Mouse (Mus musculus) heart, embryonic 14.5 days (tissue): Measurements from ENCODE around the gene Ppil3. TPM values are rescaled to one million over a fixed set of nuclear protein-coding genes. Genes with fewer than 3 reads are reported as not detected.

ENCODE experiments used
- ATAC-seq: fragments of 200-750 bp; cut with Nextera tagmentation; 2 replicates; pipeline ENCODE4 v1.8.0; 2017; ENCODE audit warnings: low read depth, moderate TSS enrichment; ENCODE audit not compliant: insufficient number of reproducible peaks, insufficient read depth, low FRiP score
- H3K27ac ChIP-seq, 2 experiments: fragments of 200-500 bp in 1 of 2; fragments of 300-500 bp in 1 of 2; sonication (generic) in 1 of 2; replicated peaks in 1 of 2; 2 replicates each; pipeline ENCODE4 v1.5.1; 2012 to 2014; ENCODE audit warnings: low read depth in 2 of 2, low read length in 2 of 2, control low read depth in 1 of 2, mild to moderate bottlenecking in 1 of 2, mixed read lengths in 1 of 2; ENCODE audit not compliant: control insufficient read depth in 1 of 2, insufficient read depth in 1 of 2
- H3K27me3 ChIP-seq: fragments of 300-500 bp; sonication (generic); 2 replicates; pipeline ENCODE4 v1.6.1; 2014; ENCODE audit warnings: mild to moderate bottlenecking, low read length, control low read depth; ENCODE audit not compliant: control insufficient read depth, insufficient read depth
- H3K36me3 ChIP-seq: fragments of 300-500 bp; sonication (generic); 2 replicates; pipeline ENCODE4 v1.6.1; 2014; ENCODE audit warnings: mild to moderate bottlenecking, control low read depth, low read length, mixed read lengths; ENCODE audit not compliant: control insufficient read depth, insufficient read depth
- H3K4me1 ChIP-seq, 2 experiments: fragments of 200-500 bp in 1 of 2; fragments of 300-500 bp in 1 of 2; sonication (generic) in 1 of 2; 2 replicates each; pipeline ENCODE4 v1.6.1; 2012 to 2014; ENCODE audit warnings: low read length in 2 of 2, control low read depth in 1 of 2, mixed read lengths in 1 of 2; ENCODE audit not compliant: control insufficient read depth in 2 of 2, insufficient read depth in 2 of 2
- H3K4me2 ChIP-seq: fragments of 300-500 bp; sonication (generic); 2 replicates; pipeline ENCODE4 v1.6.1; 2014; ENCODE audit warnings: mild to moderate bottlenecking, low read length
- H3K4me3 ChIP-seq, 2 experiments: fragments of 200-500 bp in 1 of 2; fragments of 300-500 bp in 1 of 2; sonication (generic) in 1 of 2; 2 replicates each; pipeline ENCODE4 v1.5.1; 2012 to 2014; ENCODE audit warnings: low read length in 2 of 2, mild to moderate bottlenecking in 2 of 2, control low read depth in 1 of 2, low read depth in 1 of 2, moderate library complexity in 1 of 2; ENCODE audit not compliant: control insufficient read depth in 1 of 2, insufficient read depth in 1 of 2
- H3K9ac ChIP-seq: fragments of 300-500 bp; sonication (generic); 2 replicates; pipeline ENCODE4 v1.6.1; 2014; ENCODE audit warnings: mild to moderate bottlenecking, low read length
- H3K9me3 ChIP-seq: fragments of 300-500 bp; sonication (generic); 2 replicates; pipeline ENCODE4 v1.6.1; 2016; ENCODE audit warnings: low read length, control low read depth; ENCODE audit not compliant: control insufficient read depth
- WGBS: fragments of 180-500 bp; shearing (Covaris S2); extraction: QIAGEN DNeasy Blood & Tissue Kit; methylation state at CpG from one replicate; pipeline ENCODE4 v1.1.7; 2014; 5-methylcytosine and 5-hydroxymethylcytosine counted together
- polyA plus RNA-seq: library from polyadenylated mRNA; unstranded; fragments of >200 nt; fragmentation: Nextera tagmentation; extraction: Ambion mirVana; gene quantifications from 2 replicates; pipeline ENCODE4 v1.2.1, GENCODE M21; 2014

Ppil3 gene
- polyA plus RNA-seq = 38.5 and 42.2 TPM in 2 replicates

- peak within 1 kb of the TSS; percentile 68 to 73 for H3K4me3 ChIP-seq
- H3K4me1 ChIP-seq = peaks cover 0 to 21% of the 10 kb centered on the region in 2 experiments; a peak in 3 of 4 replicates
- peak; percentile 92 for ATAC-seq
- peak within 1 kb of the TSS; percentile 89 to 91 for H3K27ac ChIP-seq
- no peaks in the 10 kb centered on the region for H3K9me3 ChIP-seq
- H3K36me3 ChIP-seq = peaks cover 34% of the 10 kb centered on the region
- WGBS = under 1% methylated on average over 33 of the region's 33 CpGs
- peak within 1 kb of the TSS; percentile 78 for H3K4me2 ChIP-seq
- H3K9ac ChIP-seq = peak within 1 kb of the TSS; percentile 87
- H3K27me3 ChIP-seq = no peaks in the 10 kb centered on the region
Observed at GRCm38 (mm10) chr1:58445143-58445722, at the start of gene Ppil3, which contains the start of gene Nif3l1. Gene Ppil3, minus strand, starts transcription at chr1:58445486. Gene Nif3l1, plus strand, starts transcription at chr1:58445151.

- H3K9ac ChIP-seq = no peak overlapping the region
- H3K4me2 ChIP-seq = no peak overlapping the region
- no peak for ATAC-seq
- H3K27ac ChIP-seq = no peak overlapping the region
- H3K27me3 ChIP-seq = no peaks in the 10 kb centered on the region
- 90% methylated on average over 4 of the region's 4 CpGs for WGBS
- no peak overlapping the region for H3K4me3 ChIP-seq
- H3K9me3 ChIP-seq = no peaks in the 10 kb centered on the region
- peaks cover 80% of the 10 kb centered on the region for H3K36me3 ChIP-seq
- H3K4me1 ChIP-seq = no peaks in the 10 kb centered on the region
Observed at GRCm38 (mm10) chr1:58482647-58483046, 37.4 kb upstream of the Ppil3 start.

DNA sequence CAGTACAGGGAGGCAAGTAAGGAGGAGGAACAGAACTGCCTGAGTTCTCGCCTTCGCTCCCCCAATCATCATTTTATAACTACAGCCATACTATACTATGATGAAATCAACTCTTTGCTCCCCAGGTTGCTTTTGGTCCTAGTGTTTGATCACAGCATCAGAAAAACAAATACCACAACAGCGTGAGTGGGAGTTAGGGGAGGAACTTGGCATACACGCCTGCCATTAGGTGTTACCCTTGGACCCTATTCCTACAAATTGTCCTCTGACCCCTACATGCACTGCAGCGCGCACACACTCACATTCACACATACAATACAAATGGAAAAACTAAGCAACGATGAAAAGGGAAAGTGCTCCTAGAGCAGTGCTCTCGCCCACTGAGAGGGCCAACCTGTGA is 30.4 kb upstream of the Ppil3 start:
- Histone ChIP-seq H3K9me3 (no peaks in the 10 kb centered on the region), H3K4me2 (no peak overlapping the region), H3K27ac (no peak overlapping the region), H3K27me3 (no peaks in the 10 kb centered on the region), H3K4me3 (no peak overlapping the region), H3K9ac (no peak overlapping the region), H3K36me3 (peaks cover 86% of the 10 kb centered on the region), H3K4me1 (no peaks in the 10 kb centered on the region)
- ATAC-seq = no peak
- 97% methylated on average over 8 of the region's 8 CpGs for WGBS

GRCm38 (mm10) chr1:58465561-58465960 is 20.3 kb upstream of the Ppil3 start:
- no peak overlapping the region for H3K4me3 ChIP-seq
- ATAC-seq = no peak
- 92% methylated on average over 4 of the region's 4 CpGs for WGBS
- no peak overlapping the region for H3K4me2 ChIP-seq
- H3K4me1 ChIP-seq = no peaks in the 10 kb centered on the region
- no peak overlapping the region for H3K9ac ChIP-seq
- no peaks in the 10 kb centered on the region for H3K27me3 ChIP-seq
- no peak overlapping the region for H3K27ac ChIP-seq
- peaks cover 92% of the 10 kb centered on the region for H3K36me3 ChIP-seq
- H3K9me3 ChIP-seq = no peaks in the 10 kb centered on the region

DNA sequence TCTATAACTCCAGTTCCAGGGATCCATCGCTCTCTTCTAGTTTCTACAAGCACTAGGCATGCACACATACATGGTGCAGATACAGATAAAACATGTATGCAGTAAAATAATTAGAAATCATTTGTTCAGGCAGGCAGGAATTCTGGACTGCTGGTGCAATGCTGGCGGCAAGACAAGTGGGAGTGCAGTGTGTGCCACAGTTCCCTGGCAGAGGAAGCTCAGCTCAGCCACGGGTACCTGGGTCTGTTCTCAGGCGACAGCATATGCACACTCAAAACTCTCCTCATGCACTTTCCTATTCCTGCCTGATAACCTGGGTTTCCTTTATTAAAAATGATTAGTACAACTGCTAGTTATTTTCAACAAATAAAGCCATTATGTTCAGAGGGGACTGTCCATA is 19.8 kb upstream of the Ppil3 start:
- H3K9me3 ChIP-seq = no peaks in the 10 kb centered on the region
- H3K4me2 ChIP-seq = no peak overlapping the region
- H3K4me3 ChIP-seq = no peak overlapping the region
- H3K4me1 ChIP-seq = no peaks in the 10 kb centered on the region
- 92% methylated on average over 4 of the region's 4 CpGs for WGBS
- H3K27me3 ChIP-seq = no peaks in the 10 kb centered on the region
- H3K27ac ChIP-seq = no peak overlapping the region
- H3K9ac ChIP-seq = no peak overlapping the region
- ATAC-seq = no peak
- peaks cover 92% of the 10 kb centered on the region for H3K36me3 ChIP-seq

GRCm38 (mm10) chr1:58463935-58464334 is 18.6 kb upstream of the Ppil3 start:
- Histone ChIP-seq H3K4me2 (no peak overlapping the region), H3K4me3 (no peak overlapping the region), H3K9ac (no peak overlapping the region), H3K9me3 (no peaks in the 10 kb centered on the region), H3K27ac (no peak overlapping the region), H3K4me1 (no peaks in the 10 kb centered on the region), H3K36me3 (peaks cover 92% of the 10 kb centered on the region), H3K27me3 (no peaks in the 10 kb centered on the region)
- no peak for ATAC-seq
- 76% methylated on average over 2 of the region's 2 CpGs for WGBS

GRCm38 (mm10) chr1:58460566-58460965 is 15.3 kb upstream of the Ppil3 start:
- Histone ChIP-seq H3K4me3 (no peak overlapping the region), H3K27me3 (no peaks in the 10 kb centered on the region), H3K9ac (no peak overlapping the region), H3K27ac (no peak overlapping the region), H3K36me3 (peaks cover 100% of the 10 kb centered on the region), H3K9me3 (no peaks in the 10 kb centered on the region), H3K4me2 (no peak overlapping the region), H3K4me1 (peaks cover 3 to 4% of the 10 kb centered on the region in 2 experiments; a peak in 3 of 4 replicates)
- WGBS = 97% methylated on average over 3 of the region's 3 CpGs
- ATAC-seq = no peak

DNA sequence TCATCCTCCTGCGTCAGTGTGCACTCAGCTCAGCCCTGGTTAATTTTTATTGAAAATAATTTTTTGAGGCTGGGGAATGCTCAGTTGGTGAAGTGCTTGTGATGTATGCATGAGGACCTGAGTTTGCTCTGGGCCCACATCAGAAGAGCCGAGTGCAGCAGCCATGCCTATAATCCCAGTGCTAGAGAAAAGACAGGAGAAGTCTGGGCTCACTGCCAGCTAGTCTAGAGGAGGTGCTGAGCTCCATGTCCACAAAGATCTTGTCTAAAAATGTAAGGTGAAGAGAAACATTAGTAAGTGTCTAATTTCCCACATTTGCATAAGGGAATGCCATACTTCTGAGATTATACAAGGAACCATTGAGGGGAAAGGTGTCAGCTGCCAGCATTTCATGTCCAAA is 13.6 kb upstream of the Ppil3 start:
- H3K27ac ChIP-seq = peak overlapping the region in 1 of 2 experiments; percentile 49; a peak in 2 of 4 replicates
- H3K4me2 ChIP-seq = no peak overlapping the region
- H3K9ac ChIP-seq = no peak overlapping the region
- peaks cover 99% of the 10 kb centered on the region for H3K36me3 ChIP-seq
- no peak for ATAC-seq
- WGBS = 28% methylated on average over 2 of the region's 2 CpGs
- H3K4me3 ChIP-seq = no peak overlapping the region
- H3K9me3 ChIP-seq = no peaks in the 10 kb centered on the region
- no peaks in the 10 kb centered on the region for H3K27me3 ChIP-seq
- H3K4me1 ChIP-seq = peaks cover 3 to 4% of the 10 kb centered on the region in 2 experiments; a peak in 3 of 4 replicates
